Mouse (Mus musculus) thymus, adult 2 months (tissue): ENCODE data around the gene Adgrl3.

Experiments
- CTCF ChIP-seq: fragments of 200-500 bp; IDR thresholded peaks from 2 replicates; pipeline ENCODE4 v1.5.1; 2012; ENCODE audit warnings: mild to moderate bottlenecking, control low read depth, low read length, moderate library complexity, borderline replicate concordance; ENCODE audit not compliant: control insufficient read depth, poor library complexity, insufficient read depth; ENCODE audit errors: extremely low read depth
- POLR2A ChIP-seq: fragments of 200-500 bp; IDR thresholded peaks from 2 replicates; pipeline ENCODE4 v1.6.1; 2012; ENCODE audit warnings: mild to moderate bottlenecking, low read length, control low read depth, moderate library complexity; ENCODE audit not compliant: control insufficient read depth, poor library complexity, insufficient read depth; ENCODE audit errors: extremely low read depth

- TF ChIP-seq POLR2A (no peak), CTCF (no peak)
Measured at GRCm38 (mm10) chr5:81583425-81583824, 563.5 kb downstream of the Adgrl3 start.
